Mouse (Mus musculus) G1E (cell line): ENCODE measurements around the gene Fam78a. TPM values are rescaled to one million over a fixed set of nuclear protein-coding genes. Genes with fewer than 3 reads are reported as not detected.
A peak's percentile ranks its signal among the peaks of the same experiment; 100 is the strongest.

Experiments used
- ATAC-seq: 2 replicates; pipeline ENCODE4 v1.8.0; 2016; ENCODE audit warnings: mild to moderate bottlenecking; ENCODE audit not compliant: insufficient number of reproducible peaks, poor library complexity, low FRiP score, severe bottlenecking; ENCODE audit errors: extremely low read depth
- DNase-seq: peaks from one replicate; pipeline ENCODE4 v3.0.0; 2012; ENCODE audit warnings: low spot score
- H3K27me3 ChIP-seq: 2 replicates; pipeline ENCODE4 v1.6.1; 2012; ENCODE audit warnings: mild to moderate bottlenecking, low read length, inconsistent platforms; ENCODE audit not compliant: insufficient read depth
- H3K36me3 ChIP-seq: replicated peaks from 2 replicates; pipeline ENCODE3; 2012; ENCODE audit warnings: mild to moderate bottlenecking, inconsistent platforms
- H3K4me1 ChIP-seq: 2 replicates; pipeline ENCODE4 v1.6.1; 2012; ENCODE audit warnings: low read depth, low read length, inconsistent platforms, mixed read lengths; ENCODE audit not compliant: insufficient read depth
- H3K4me3 ChIP-seq: 2 replicates; pipeline ENCODE4 v1.5.1; 2012; ENCODE audit warnings: low read depth, mild to moderate bottlenecking, inconsistent platforms, low read length, moderate library complexity, mixed read lengths
- H3K9me3 ChIP-seq: replicated peaks from 2 replicates; pipeline ENCODE4 v1.6.1; 2012; ENCODE audit warnings: inconsistent platforms
- CTCF ChIP-seq: IDR thresholded peaks from 2 replicates; pipeline ENCODE4 v1.5.1; 2012; ENCODE audit warnings: low read depth, low read length, inconsistent platforms, mixed read lengths
- GATA1 ChIP-seq: IDR thresholded peaks from 2 replicates; pipeline ENCODE4 v1.6.1; 2012; ENCODE audit warnings: borderline replicate concordance, low read length, inconsistent platforms, mixed read lengths
- GATA2 ChIP-seq: IDR thresholded peaks from 2 replicates; pipeline ENCODE4 v1.6.1; 2012; ENCODE audit warnings: low read depth, low read length, inconsistent platforms, borderline replicate concordance
- POLR2AphosphoS5 ChIP-seq: IDR thresholded peaks from 2 replicates; pipeline ENCODE4 v1.6.1; 2012; ENCODE audit warnings: low read depth, low read length, inconsistent platforms; ENCODE audit not compliant: insufficient replicate concordance
- TAL1 ChIP-seq: conservative IDR thresholded peaks from 2 replicates; pipeline ENCODE4 v1.6.1; 2012; ENCODE audit warnings: low read depth, low read length, inconsistent platforms, mixed read lengths
- polyA plus RNA-seq: library from polyadenylated mRNA; stranded (reverse); fragments of >175 nt; gene quantifications from 2 replicates; pipeline ENCODE4 v1.2.3, GENCODE M21; 2012
- total RNA-seq, 2 experiments: library from RNA; stranded (forward) in 1 of 2; stranded (reverse) in 1 of 2; fragments of 200-1000 nt in 1 of 2; fragments of >200 nt in 1 of 2; fragmentation: Nextera tagmentation in 1 of 2; gene quantifications; 2 replicates each; pipeline ENCODE4 v1.2.3; 2014 to 2017

Gene Fam78a
- total and polyA plus RNA-seq, 3 experiments, result 21.7 to 54.5 (median 25.3) TPM

DNA sequence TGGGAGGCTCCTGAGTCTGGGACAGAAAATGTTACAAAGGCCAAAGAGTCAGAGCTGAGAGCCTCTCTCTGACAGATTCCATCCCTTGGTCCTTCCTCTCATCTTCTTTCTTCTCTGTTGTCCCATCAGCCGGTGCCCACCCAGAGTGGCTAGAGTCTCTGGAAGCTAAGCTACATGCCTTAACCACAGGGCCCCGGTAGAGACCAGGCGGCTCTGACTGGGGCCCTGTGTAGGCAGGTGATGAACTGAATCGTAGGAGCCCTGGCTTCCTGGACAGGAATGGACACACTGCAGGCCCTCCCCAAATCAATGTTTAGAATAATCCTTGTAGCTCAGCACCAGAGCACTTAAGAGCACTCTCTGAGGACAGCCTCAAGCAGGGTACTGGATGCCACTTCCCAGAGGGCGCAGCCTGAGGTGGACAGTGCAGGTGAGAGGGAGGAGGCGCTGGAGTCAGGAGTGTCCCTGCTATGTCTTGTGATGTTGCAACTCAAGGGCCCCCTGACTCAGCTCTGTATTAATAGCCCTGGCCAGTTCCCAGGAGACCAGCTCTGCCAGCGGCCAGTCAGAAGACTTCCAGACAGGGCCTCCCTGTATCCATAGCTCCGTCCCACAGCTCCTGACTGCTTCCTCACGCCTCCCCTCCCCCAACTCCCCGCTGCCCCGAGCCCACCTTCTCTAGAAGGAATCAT, 44.9 kb upstream of the Fam78a start:
- DNase-seq (no peak), ATAC-seq (no peak)
- H3K4me1 ChIP-seq, result peaks cover 88% of the 10 kb centered on the region
- no peaks in the 10 kb centered on the region for H3K27me3 ChIP-seq
- no peaks in the 10 kb centered on the region for H3K36me3 ChIP-seq
- TF ChIP-seq POLR2AphosphoS5 (no peak), GATA2 (no peak), CTCF (no peak), TAL1 (no peak)
- peaks cover 4% of the 10 kb centered on the region; the same call in 1 of the 2 replicates for H3K9me3 ChIP-seq
- H3K4me3 ChIP-seq, result peak overlapping the region; percentile 33; the same call in 1 of the 2 replicates

DNA sequence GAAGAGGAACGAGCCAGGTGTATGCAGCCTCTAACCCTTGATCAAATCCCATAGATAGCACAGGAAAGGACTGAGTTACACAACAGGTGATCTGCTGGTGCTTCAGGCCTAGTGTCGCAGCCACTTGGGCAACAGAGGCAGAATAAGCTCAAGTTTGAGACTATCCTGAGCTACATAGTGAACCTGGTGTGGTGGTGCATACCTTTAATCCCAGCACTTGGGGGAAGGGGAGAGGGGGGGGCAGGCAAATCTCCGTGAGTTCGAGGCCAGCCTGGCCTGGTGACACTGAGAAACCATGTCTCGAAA, 43.8 kb upstream of the Fam78a start:
- H3K9me3 ChIP-seq, result peaks cover 4% of the 10 kb centered on the region; the same call in 1 of the 2 replicates
- H3K4me3 ChIP-seq, result peak overlapping the region; percentile 10; the same call in 1 of the 2 replicates
- H3K4me1 ChIP-seq, result peaks cover 85% of the 10 kb centered on the region
- DNase-seq (no peak), ATAC-seq (no peak)
- TF ChIP-seq POLR2AphosphoS5 (no peak), TAL1 (no peak), CTCF (no peak), GATA2 (no peak), GATA1 (no peak)
- no peaks in the 10 kb centered on the region for H3K27me3 ChIP-seq
- no peaks in the 10 kb centered on the region for H3K36me3 ChIP-seq

DNA sequence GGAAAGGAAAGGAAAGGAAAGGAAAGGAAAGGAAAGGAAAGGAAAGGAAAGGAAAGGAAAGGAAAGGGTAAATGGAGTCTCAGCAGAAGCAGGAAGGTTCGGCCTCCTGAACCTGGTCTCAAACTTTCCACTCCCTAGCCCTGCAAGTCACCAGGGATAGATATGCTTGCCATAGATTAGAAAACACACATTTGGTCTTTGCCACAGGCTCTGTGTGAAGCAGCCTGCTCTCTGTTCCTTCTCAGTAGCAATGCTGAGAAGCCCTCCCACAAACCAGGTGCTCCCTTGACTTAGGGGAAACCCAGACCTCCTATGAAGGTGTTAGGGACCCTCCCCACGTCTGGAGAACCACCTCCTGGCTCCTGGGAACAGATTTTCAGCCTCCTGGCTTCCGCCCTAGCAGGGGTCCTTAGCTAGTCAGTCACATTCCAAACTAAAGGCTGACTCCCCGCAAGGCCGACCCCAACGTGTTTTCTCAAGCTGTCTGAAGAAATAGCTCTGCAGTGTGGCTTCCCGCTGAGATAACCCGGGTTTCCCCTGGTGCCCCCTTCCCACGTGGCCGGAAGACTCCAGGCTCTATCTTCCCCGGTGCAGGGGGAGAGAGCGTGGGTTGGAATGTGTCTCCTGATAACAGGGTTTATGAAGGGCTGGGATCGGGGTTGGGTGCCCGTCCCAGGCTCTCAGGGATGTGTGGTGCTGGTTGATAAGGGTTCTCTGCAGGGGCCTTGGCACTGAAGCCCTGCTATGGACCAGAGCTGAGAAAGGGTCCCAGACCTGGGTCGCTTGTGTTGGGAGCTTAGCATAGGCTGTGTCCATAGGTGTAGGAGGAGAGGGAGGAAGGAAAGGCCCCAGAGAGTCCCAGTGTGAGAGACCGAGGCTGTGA, 43.2 kb upstream of the Fam78a start:
- ATAC-seq (peak; percentile 85), DNase-seq (peak; percentile 93)
- Histone ChIP-seq H3K4me1 (peaks cover 83% of the 10 kb centered on the region), H3K9me3 (peaks cover 4% of the 10 kb centered on the region; the same call in 1 of the 2 replicates), H3K27me3 (no peaks in the 10 kb centered on the region), H3K4me3 (peak overlapping the region; percentile 59; the same call in 1 of the 2 replicates), H3K36me3 (no peaks in the 10 kb centered on the region)
- TF ChIP-seq TAL1 (peak; percentile 96), GATA2 (no peak), CTCF (no peak), POLR2AphosphoS5 (no peak), GATA1 (no peak)

DNA sequence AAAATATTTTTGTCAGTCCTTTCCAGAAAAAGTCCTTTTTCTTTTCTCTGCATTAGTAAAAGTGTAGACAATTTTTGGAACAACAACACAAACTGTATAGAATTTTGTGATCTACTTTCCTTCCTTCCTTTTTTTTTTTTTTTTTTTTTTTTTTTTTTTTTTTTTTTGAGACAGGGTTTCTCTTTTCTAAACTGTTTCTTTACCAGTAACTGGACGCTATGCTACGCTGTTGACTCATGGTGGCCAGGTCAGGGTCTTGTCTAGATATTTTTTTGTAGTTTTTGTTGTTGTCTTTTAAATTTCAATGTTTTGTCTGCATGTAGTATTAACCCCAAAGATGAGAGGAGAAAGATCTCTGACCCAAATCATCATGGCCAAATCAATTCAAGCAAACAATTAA, 37.1 kb upstream of the Fam78a start:
- Histone ChIP-seq H3K9me3 (peaks cover 9% of the 10 kb centered on the region), H3K36me3 (no peaks in the 10 kb centered on the region), H3K4me1 (peaks cover 49% of the 10 kb centered on the region), H3K4me3 (no peak overlapping the region), H3K27me3 (no peaks in the 10 kb centered on the region)
- TF ChIP-seq GATA2 (no peak), TAL1 (no peak), POLR2AphosphoS5 (no peak), GATA1 (no peak), CTCF (no peak)
- ATAC-seq (no peak), DNase-seq (no peak)

DNA sequence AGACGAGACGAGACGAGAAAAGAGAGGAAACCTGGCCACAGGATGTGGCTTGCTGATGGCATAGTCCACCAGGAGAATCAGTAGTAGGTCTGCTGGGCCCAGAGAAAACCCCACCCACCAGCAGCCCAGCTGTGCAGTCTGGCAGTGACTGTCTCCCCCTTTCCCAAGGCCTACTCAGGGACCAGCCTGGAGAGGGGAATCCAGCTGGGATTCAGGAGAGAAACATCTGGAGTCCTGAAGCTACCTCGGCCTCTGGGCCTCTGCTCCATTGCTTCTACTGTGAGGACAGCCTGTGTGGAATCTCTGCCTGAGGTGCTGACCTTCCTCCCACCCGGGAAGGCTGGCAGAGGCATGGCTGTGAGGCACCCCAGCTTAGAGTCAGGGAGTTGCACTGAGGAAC, 36.5 kb upstream of the Fam78a start:
- DNase-seq, result peak; percentile 38
- Histone ChIP-seq H3K4me1 (peaks cover 49% of the 10 kb centered on the region), H3K4me3 (peak overlapping the region; percentile 54; the same call in 1 of the 2 replicates), H3K27me3 (no peaks in the 10 kb centered on the region), H3K9me3 (peaks cover 15% of the 10 kb centered on the region), H3K36me3 (no peaks in the 10 kb centered on the region)
- no peak for TF ChIP-seq CTCF
- ATAC-seq, result peak; percentile 40; the same call in 1 of the 2 replicates

DNA sequence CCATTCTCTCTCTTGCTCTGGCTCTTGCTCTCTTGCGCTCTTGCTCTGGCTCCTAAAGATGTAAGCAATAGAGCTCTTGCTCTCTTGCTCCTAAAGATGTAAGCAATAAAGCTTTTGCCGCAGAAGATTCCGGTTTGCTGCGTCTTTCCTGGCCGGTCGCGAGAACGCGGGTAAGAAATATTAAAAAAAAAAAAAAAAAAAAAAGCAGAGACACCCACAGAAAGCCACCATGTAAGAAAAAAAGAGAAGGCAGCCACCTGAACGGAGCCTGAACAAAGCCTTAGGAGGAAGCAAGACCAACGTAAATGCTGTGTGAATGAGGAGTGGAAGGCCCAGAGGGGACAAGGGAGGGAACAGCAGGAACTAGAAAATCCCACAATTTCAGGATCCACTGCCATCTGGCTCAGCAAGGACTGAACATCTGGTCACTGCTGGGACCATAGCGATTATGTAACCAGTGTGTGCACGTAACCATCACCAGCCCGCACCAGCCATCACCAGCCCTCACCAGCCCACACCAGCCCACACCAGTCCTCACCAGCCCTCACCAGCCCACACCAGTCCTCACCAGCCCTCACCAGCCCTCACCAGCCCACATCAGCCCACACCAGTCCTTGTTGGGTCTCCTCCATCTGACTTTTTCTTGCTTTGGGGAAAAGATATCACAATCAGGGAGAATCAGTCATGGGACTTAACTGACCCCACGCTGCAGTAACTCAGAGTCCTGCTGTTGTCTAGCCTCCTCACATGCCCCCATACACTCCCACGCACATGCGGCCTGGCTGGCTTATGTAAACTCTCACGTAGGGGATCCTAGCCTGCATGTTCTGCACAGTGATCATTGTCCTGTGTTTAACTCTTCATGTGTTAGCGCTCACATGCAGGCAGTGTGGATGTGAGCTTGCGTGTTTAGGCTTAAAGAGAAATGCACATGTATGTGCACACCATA, 35.4 kb upstream of the Fam78a start:
- Histone ChIP-seq H3K4me3 (peak overlapping the region; percentile 50; the same call in 1 of the 2 replicates), H3K27me3 (no peaks in the 10 kb centered on the region), H3K36me3 (no peaks in the 10 kb centered on the region), H3K4me1 (peaks cover 50% of the 10 kb centered on the region), H3K9me3 (peaks cover 17% of the 10 kb centered on the region)
- ATAC-seq (no peak), DNase-seq (no peak)
- TF ChIP-seq CTCF (no peak), GATA1 (no peak), GATA2 (no peak), POLR2AphosphoS5 (no peak), TAL1 (no peak)
